Mouse (Mus musculus) hindbrain, embryonic 12.5 days (tissue): ENCODE results near the gene Syne3. TPM values are rescaled to one million over a fixed set of nuclear protein-coding genes. Genes with fewer than 3 reads are reported as not detected.
A peak's percentile ranks its signal among the peaks of the same experiment; 100 is the strongest.

Experiments used
- ATAC-seq: fragments of 200-750 bp; cut with Nextera tagmentation; 2 replicates; pipeline ENCODE4 v1.8.0; 2017; ENCODE audit warnings: moderate TSS enrichment; ENCODE audit not compliant: low FRiP score
- H3K27ac ChIP-seq: fragments of 300-500 bp; sonication (generic); 2 replicates; pipeline ENCODE4 v1.5.1; 2016; ENCODE audit warnings: mild to moderate bottlenecking
- H3K27me3 ChIP-seq: fragments of 300-500 bp; sonication (generic); 2 replicates; pipeline ENCODE4 v1.6.1; 2016; ENCODE audit warnings: mild to moderate bottlenecking
- H3K36me3 ChIP-seq: fragments of 300-500 bp; sonication (generic); 2 replicates; pipeline ENCODE4 v1.6.1; 2016; ENCODE audit warnings: mild to moderate bottlenecking
- H3K4me1 ChIP-seq: fragments of 300-500 bp; sonication (generic); 2 replicates; pipeline ENCODE4 v1.6.1; 2016
- H3K4me2 ChIP-seq: fragments of 300-500 bp; sonication (generic); replicated peaks from 2 replicates; pipeline ENCODE4 v1.6.1; 2016; ENCODE audit warnings: mild to moderate bottlenecking
- H3K4me3 ChIP-seq: fragments of 300-500 bp; sonication (generic); 2 replicates; pipeline ENCODE4 v1.5.1; 2016; ENCODE audit warnings: mild to moderate bottlenecking
- H3K9ac ChIP-seq: fragments of 300-500 bp; sonication (generic); 2 replicates; pipeline ENCODE4 v1.6.1; 2016; ENCODE audit warnings: mild to moderate bottlenecking, moderate library complexity
- H3K9me3 ChIP-seq: fragments of 300-500 bp; sonication (generic); replicated peaks from 2 replicates; pipeline ENCODE4 v1.6.1; 2016; ENCODE audit warnings: mild to moderate bottlenecking
- WGBS: fragments of 180-500 bp; shearing (Covaris S2); methylation state at CpG from one replicate; pipeline ENCODE4 v1.1.7; 2016; 5-methylcytosine and 5-hydroxymethylcytosine counted together
- polyA plus RNA-seq: library from polyadenylated mRNA; unstranded; fragments of >200 nt; fragmentation: Nextera tagmentation; extraction: Ambion mirVana; gene quantifications from 2 replicates; pipeline ENCODE4 v1.2.1, GENCODE M21; 2016

Syne3 gene
- polyA plus RNA-seq, 1 experiment from 2014 or later, result 0.21 TPM

GRCm38 (mm10) chr12:104972860-104973259, 36.7 kb downstream of the Syne3 start:
- 81% methylated on average over 6 of the region's 6 CpGs for WGBS
- no peak overlapping the region for H3K9ac ChIP-seq
- no peak overlapping the region for H3K4me3 ChIP-seq
- no peaks in the 10 kb centered on the region for H3K36me3 ChIP-seq
- H3K27ac ChIP-seq, result no peak overlapping the region
- no peaks in the 10 kb centered on the region for H3K27me3 ChIP-seq
- H3K4me1 ChIP-seq, result no peaks in the 10 kb centered on the region
- H3K4me2 ChIP-seq, result no peak overlapping the region
- peaks cover 5% of the 10 kb centered on the region; the same call in 1 of the 2 replicates for H3K9me3 ChIP-seq
- no peak for ATAC-seq

- H3K4me2 ChIP-seq, result no peak overlapping the region
- 95% methylated on average over 4 of the region's 4 CpGs for WGBS
Measured at GRCm38 (mm10) chr12:104969618-104970017, 40.0 kb downstream of the Syne3 start.

GRCm38 (mm10) chr12:104969177-104969576, 40.4 kb downstream of the Syne3 start:
- Histone ChIP-seq H3K27me3 (no peaks in the 10 kb centered on the region), H3K9me3 (no peaks in the 10 kb centered on the region), H3K36me3 (no peaks in the 10 kb centered on the region), H3K4me2 (no peak overlapping the region), H3K4me3 (no peak overlapping the region), H3K9ac (no peak overlapping the region), H3K4me1 (no peaks in the 10 kb centered on the region), H3K27ac (no peak overlapping the region)
- ATAC-seq, result no peak
- 79% methylated on average over 9 of the region's 9 CpGs for WGBS

More at GRCm38 (mm10) chr12:104969618-104970017, 40.0 kb downstream of the Syne3 start:
- Histone ChIP-seq H3K9me3 (no peaks in the 10 kb centered on the region), H3K9ac (no peak overlapping the region), H3K36me3 (no peaks in the 10 kb centered on the region), H3K27ac (no peak overlapping the region), H3K4me1 (no peaks in the 10 kb centered on the region), H3K27me3 (no peaks in the 10 kb centered on the region), H3K4me3 (no peak overlapping the region)
- no peak for ATAC-seq

- Histone ChIP-seq H3K4me3 (no peak overlapping the region), H3K4me1 (no peaks in the 10 kb centered on the region), H3K36me3 (no peaks in the 10 kb centered on the region), H3K4me2 (no peak overlapping the region), H3K9me3 (no peaks in the 10 kb centered on the region), H3K27ac (peak overlapping the region; percentile 55; the same call in 1 of the 2 replicates), H3K9ac (no peak overlapping the region), H3K27me3 (0 out of 2 replicates have a peak, but pooled peaks cover 5% of the 10 kb centered on the region)
- peak; percentile 68 for ATAC-seq
- WGBS, result 69% methylated on average over 7 of the region's 7 CpGs
Measured at GRCm38 (mm10) chr12:104964953-104965911, 44.4 kb downstream of the Syne3 start.

GRCm38 (mm10) chr12:104960421-104960820, 49.2 kb downstream of the Syne3 start:
- H3K36me3 ChIP-seq, result no peaks in the 10 kb centered on the region
- 0 out of 2 replicates have a peak, but pooled peaks cover 3% of the 10 kb centered on the region for H3K4me1 ChIP-seq
- no peak for ATAC-seq
- H3K9ac ChIP-seq, result no peak overlapping the region
- no peak overlapping the region for H3K27ac ChIP-seq
- H3K9me3 ChIP-seq, result no peaks in the 10 kb centered on the region
- H3K4me3 ChIP-seq, result no peak overlapping the region
- H3K4me2 ChIP-seq, result no peak overlapping the region
- H3K27me3 ChIP-seq, result 0 out of 2 replicates have a peak, but pooled peaks cover 9% of the 10 kb centered on the region

- H3K27me3 ChIP-seq, result 0 out of 2 replicates have a peak, but pooled peaks cover 9% of the 10 kb centered on the region
- no peak overlapping the region for H3K4me2 ChIP-seq
- H3K27ac ChIP-seq, result no peak overlapping the region
- no peak for ATAC-seq
- no peaks in the 10 kb centered on the region for H3K9me3 ChIP-seq
- H3K36me3 ChIP-seq, result no peaks in the 10 kb centered on the region
- H3K4me3 ChIP-seq, result no peak overlapping the region
- 64% methylated on average over 9 of the region's 9 CpGs for WGBS
- H3K4me1 ChIP-seq, result 0 out of 2 replicates have a peak, but pooled peaks cover 3% of the 10 kb centered on the region
- H3K9ac ChIP-seq, result no peak overlapping the region
Measured at GRCm38 (mm10) chr12:104959966-104960365, 49.6 kb downstream of the Syne3 start.

GRCm38 (mm10) chr12:104958263-104958662, 51.3 kb downstream of the Syne3 start:
- WGBS, result 84% methylated on average over 11 of the region's 11 CpGs
- no peak overlapping the region for H3K4me2 ChIP-seq
- no peak overlapping the region for H3K4me3 ChIP-seq
- H3K36me3 ChIP-seq, result no peaks in the 10 kb centered on the region
- ATAC-seq, result no peak
- H3K9me3 ChIP-seq, result no peaks in the 10 kb centered on the region
- H3K4me1 ChIP-seq, result 0 out of 2 replicates have a peak, but pooled peaks cover 3% of the 10 kb centered on the region
- no peak overlapping the region for H3K27ac ChIP-seq
- no peak overlapping the region for H3K9ac ChIP-seq
- 0 out of 2 replicates have a peak, but pooled peaks cover 9% of the 10 kb centered on the region for H3K27me3 ChIP-seq

GRCm38 (mm10) chr12:104957165-104957564, 52.4 kb downstream of the Syne3 start:
- Histone ChIP-seq H3K4me2 (no peak overlapping the region), H3K27me3 (0 out of 2 replicates have a peak, but pooled peaks cover 4% of the 10 kb centered on the region), H3K4me3 (no peak overlapping the region), H3K9ac (no peak overlapping the region), H3K9me3 (no peaks in the 10 kb centered on the region), H3K4me1 (peaks cover 6% of the 10 kb centered on the region; the same call in 1 of the 2 replicates), H3K27ac (no peak overlapping the region), H3K36me3 (no peaks in the 10 kb centered on the region)
- WGBS, result 94% methylated on average over 1 of the region's 1 CpGs
- ATAC-seq, result no peak

GRCm38 (mm10) chr12:104956406-104956805, 53.2 kb downstream of the Syne3 start:
- 85% methylated on average over 6 of the region's 6 CpGs for WGBS
- H3K27me3 ChIP-seq, result 0 out of 2 replicates have a peak, but pooled peaks cover 4% of the 10 kb centered on the region
- no peak overlapping the region for H3K9ac ChIP-seq
- H3K9me3 ChIP-seq, result no peaks in the 10 kb centered on the region
- H3K4me2 ChIP-seq, result no peak overlapping the region
- no peak overlapping the region for H3K27ac ChIP-seq
- peaks cover 6% of the 10 kb centered on the region; the same call in 1 of the 2 replicates for H3K4me1 ChIP-seq
- no peak for ATAC-seq
- H3K4me3 ChIP-seq, result no peak overlapping the region
- H3K36me3 ChIP-seq, result no peaks in the 10 kb centered on the region

GRCm38 (mm10) chr12:104955003-104955800, 54.4 kb downstream of the Syne3 start:
- WGBS, result 66% methylated on average over 17 of the region's 17 CpGs
- no peak overlapping the region for H3K27ac ChIP-seq

GRCm38 (mm10) chr12:104953941-104954340, 55.7 kb downstream of the Syne3 start:
- no peak overlapping the region for H3K4me2 ChIP-seq
- no peak overlapping the region for H3K27ac ChIP-seq
- H3K36me3 ChIP-seq, result no peaks in the 10 kb centered on the region
- 0 out of 2 replicates have a peak, but pooled peaks cover 4% of the 10 kb centered on the region for H3K27me3 ChIP-seq
- no peak overlapping the region for H3K4me3 ChIP-seq
- WGBS, result 12% methylated on average over 4 of the region's 4 CpGs
- no peak for ATAC-seq
- H3K4me1 ChIP-seq, result peaks cover 6% of the 10 kb centered on the region; the same call in 1 of the 2 replicates
- H3K9ac ChIP-seq, result no peak overlapping the region
- no peaks in the 10 kb centered on the region for H3K9me3 ChIP-seq

More at GRCm38 (mm10) chr12:104955003-104955800, 54.4 kb downstream of the Syne3 start:
- Histone ChIP-seq H3K4me3 (no peak overlapping the region), H3K9me3 (no peaks in the 10 kb centered on the region), H3K4me1 (peaks cover 6% of the 10 kb centered on the region; the same call in 1 of the 2 replicates), H3K36me3 (no peaks in the 10 kb centered on the region), H3K4me2 (no peak overlapping the region), H3K9ac (no peak overlapping the region), H3K27me3 (0 out of 2 replicates have a peak, but pooled peaks cover 4% of the 10 kb centered on the region)
- ATAC-seq, result no peak; the same call in 1 of the 2 replicates

GRCm38 (mm10) chr12:104952458-104952857, 57.2 kb downstream of the Syne3 start:
- Histone ChIP-seq H3K27ac (no peak overlapping the region), H3K4me2 (no peak overlapping the region), H3K36me3 (no peaks in the 10 kb centered on the region), H3K9me3 (no peaks in the 10 kb centered on the region), H3K9ac (no peak overlapping the region), H3K4me3 (no peak overlapping the region), H3K4me1 (peaks cover 6% of the 10 kb centered on the region; the same call in 1 of the 2 replicates), H3K27me3 (no peaks in the 10 kb centered on the region)
- 0 out of 2 replicates have a peak, but pooled peaks have one; percentile 39 for ATAC-seq
- 14% methylated on average over 5 of the region's 5 CpGs for WGBS
